Mouse (Mus musculus) bone marrow, adult 2 months (tissue): Measurements from ENCODE around the gene Orm3.

Source experiments
- CTCF ChIP-seq: fragments of 200-500 bp; IDR thresholded peaks from 2 replicates; pipeline ENCODE4 v1.5.1; 2011; ENCODE audit warnings: low read length, control low read depth; ENCODE audit not compliant: control insufficient read depth, insufficient read depth
- POLR2A ChIP-seq: fragments of 200-500 bp; IDR thresholded peaks from 2 replicates; pipeline ENCODE4 v1.6.1; 2011; ENCODE audit warnings: low read depth, mild to moderate bottlenecking, control low read depth, low read length, borderline replicate concordance; ENCODE audit not compliant: control insufficient read depth

GRCm38 (mm10) chr4:63400541-63401306 is 44.8 kb downstream of the Orm3 start:
- TF ChIP-seq CTCF (no peak), POLR2A (no peak)
